In the genomic region with DNA sequence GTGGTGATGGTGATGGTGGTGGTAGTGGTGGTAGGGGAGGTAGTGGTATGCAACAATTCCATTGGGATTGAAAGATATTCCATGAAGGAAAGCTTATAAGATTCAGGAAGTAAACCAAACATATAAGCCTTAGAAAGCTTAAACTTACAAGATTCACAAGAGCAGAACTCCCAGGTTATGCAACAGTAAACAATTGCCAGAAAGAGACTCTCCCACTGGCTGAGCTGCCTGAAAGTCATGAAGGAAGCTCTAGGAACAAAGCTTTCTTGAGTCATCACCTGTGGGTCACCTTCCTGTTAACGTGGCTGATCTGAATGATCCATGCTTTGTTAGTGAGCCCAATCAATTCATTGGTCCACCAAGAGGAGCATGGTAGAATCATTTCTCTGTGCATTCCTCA, we compare ENCODE assay signal across 33 mouse cellular contexts.
"Had no signal": no experiment of that assay in that cellular context is flagged by ENCODE, and none has a peak within 500 bp of the region (broad histone marks: within the 10 kb centered on the region; RNA-seq: fewer than 3 reads in every experiment).

No protein-coding gene starts in this region.

- DNase-seq: heart, postnatal 10 days; heart, postnatal 14 days; heart, postnatal 36 days; heart, postnatal 4 days; kidney, adult 11 months; kidney, adult 18-20 months; kidney, adult 2 months; kidney, adult 8-10 months; kidney, adult 9 months; kidney, postnatal 10 days; kidney, postnatal 14 days; kidney, postnatal 25 days; kidney, postnatal 36 days; kidney, postnatal 4 days; layer of hippocampus, postnatal 36 days had no signal

- H3K27ac ChIP-seq: heart, embryonic 10.5 days; heart, embryonic 13.5 days; heart, embryonic 15.5 days; hindbrain, embryonic 10.5 days; hindbrain, embryonic 12.5 days; hindbrain, embryonic 13.5 days; hindbrain, embryonic 14.5 days; hindbrain, embryonic 15.5 days; hindbrain, postnatal 0 days; intestine, embryonic 15.5 days; kidney, embryonic 15.5 days; kidney, postnatal 0 days; left cerebral cortex, adult 2 months had no signal

- H3K4me3 ChIP-seq: heart, embryonic 10.5 days; heart, embryonic 12.5 days; heart, embryonic 13.5 days; heart, embryonic 15.5 days; hindbrain, embryonic 10.5 days; hindbrain, embryonic 12.5 days; hindbrain, embryonic 13.5 days; hindbrain, embryonic 15.5 days; intestine, embryonic 15.5 days; kidney, embryonic 15.5 days; left cerebral cortex, adult 2 months had no signal

- ATAC-seq: hindbrain, embryonic 16.5 days; hindbrain, postnatal 0 days; inflammation-experienced regulatory T-cells, adult 6 months; intestine, embryonic 15.5 days; intestine, embryonic 16.5 days; intestine, postnatal 0 days had no signal
